Mouse (Mus musculus) layer of hippocampus, adult 9-11 months (tissue): Measurements from ENCODE around the gene Focad.

ENCODE experiments used
- DNase-seq: peaks from one replicate; pipeline ENCODE4 v3.0.0; 2022

The Focad gene

DNA sequence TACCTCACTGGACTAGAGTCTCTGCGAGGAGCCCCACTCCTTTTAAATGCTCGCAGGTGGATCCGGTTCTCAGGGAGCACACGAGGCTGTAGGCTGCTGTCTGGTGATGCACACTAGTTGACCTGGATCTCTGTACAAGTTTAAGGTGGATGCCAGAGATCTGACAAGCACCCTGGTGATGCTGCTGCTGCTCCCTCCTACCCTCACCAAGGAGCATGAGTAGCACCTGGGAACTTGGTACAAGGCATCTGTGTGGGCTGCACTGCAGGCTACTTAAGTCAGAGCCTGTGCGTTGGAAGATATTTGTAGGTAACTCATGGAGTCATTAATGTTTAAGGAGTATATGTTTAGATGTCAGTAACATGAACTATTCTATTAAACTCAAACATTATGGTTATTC is 62.5 kb downstream of the Focad start:
- no peak for DNase-seq

DNA sequence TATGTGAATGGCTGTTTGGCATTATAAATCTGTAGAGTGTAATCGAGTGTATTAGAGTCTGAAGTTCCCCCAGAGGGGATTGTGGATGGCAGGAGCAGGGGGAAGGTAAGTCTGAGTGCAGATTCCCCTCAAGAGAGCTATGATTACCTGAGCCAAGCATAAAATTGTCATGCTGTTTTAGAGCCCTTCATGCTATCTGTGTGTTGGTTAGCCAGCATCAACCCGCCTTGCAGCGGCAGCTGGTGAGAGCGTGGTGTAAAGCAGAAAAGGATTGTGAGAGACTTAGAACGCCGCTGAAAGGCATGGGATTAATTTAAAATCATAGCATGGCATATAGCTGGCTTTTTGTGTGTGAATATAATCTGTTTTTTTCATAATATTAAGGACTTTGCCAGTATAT is 63.2 kb downstream of the Focad start:
- no peak for DNase-seq

DNA sequence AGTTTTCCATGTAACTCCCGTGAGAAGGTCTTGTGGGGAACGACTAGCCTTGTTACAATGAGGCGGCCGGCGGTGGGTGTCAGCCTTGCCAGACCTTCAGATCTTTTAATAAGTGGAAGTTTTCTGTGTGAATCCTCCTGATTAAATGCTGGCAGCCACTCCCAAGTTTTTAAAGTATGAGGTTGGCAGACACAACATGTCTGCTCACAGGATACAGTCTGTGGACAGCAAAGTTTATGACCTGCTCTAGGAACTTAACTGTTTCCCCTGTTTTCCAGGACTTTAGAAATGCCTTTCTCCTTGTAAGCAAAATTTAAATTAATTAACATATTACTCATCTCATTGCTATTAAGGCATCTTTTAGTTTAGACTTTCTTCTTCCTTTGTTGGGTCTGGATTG is 64.8 kb downstream of the Focad start:
- no peak for DNase-seq

DNA sequence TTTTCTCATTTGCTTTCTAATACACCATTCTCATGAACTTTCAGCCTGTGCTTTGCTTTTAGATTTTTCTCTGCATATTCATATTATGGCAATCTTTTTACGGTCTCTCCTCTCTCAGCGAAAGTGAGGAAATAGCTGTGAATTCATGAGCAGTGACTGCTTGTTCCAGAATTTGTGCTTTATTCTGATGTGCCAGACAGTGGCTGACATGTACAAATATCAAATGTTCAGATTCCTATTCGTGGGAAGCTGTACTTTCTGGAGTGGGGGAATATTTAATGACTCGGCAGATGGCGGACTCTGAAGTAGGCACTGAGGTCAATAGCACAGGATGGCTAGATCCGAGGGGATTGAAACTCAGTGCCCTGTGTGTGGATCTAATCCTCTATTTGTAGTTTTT is 65.3 kb downstream of the Focad start:
- peak; percentile 42 for DNase-seq

DNA sequence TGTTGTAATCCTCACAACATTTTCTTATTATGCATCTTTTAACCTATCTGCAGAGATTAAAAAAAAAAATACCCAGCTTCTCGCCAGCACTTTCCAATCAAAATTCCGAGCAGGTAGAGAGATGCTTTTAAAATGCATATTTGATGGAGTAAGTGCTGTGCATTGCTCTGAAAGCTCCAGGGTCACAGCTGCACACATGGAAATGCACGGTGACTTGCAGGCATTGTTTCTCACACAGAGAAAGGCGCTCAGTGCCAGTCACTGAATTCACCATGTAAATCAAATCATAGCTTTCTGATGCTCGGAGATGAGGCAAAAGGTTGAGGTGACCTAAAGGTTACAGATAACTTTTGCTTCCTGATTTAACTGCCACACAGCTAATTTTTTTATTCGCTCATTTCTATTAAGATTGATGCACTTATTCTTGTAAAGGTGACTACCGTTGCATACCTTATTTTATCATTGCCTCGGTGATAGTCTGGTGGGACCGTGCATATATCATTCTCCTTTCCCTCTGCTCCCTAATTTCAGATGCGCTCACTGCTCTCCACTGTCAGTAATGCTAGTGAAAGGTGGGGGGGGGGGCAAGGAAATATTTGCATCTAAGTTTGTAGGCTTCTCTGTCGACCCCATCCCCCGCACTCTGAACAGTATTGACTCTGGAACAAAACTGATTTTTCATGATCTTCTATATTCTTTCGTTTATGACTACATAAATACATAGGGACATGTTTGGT is 69.2 kb downstream of the Focad start:
- DNase-seq, result no peak

DNA sequence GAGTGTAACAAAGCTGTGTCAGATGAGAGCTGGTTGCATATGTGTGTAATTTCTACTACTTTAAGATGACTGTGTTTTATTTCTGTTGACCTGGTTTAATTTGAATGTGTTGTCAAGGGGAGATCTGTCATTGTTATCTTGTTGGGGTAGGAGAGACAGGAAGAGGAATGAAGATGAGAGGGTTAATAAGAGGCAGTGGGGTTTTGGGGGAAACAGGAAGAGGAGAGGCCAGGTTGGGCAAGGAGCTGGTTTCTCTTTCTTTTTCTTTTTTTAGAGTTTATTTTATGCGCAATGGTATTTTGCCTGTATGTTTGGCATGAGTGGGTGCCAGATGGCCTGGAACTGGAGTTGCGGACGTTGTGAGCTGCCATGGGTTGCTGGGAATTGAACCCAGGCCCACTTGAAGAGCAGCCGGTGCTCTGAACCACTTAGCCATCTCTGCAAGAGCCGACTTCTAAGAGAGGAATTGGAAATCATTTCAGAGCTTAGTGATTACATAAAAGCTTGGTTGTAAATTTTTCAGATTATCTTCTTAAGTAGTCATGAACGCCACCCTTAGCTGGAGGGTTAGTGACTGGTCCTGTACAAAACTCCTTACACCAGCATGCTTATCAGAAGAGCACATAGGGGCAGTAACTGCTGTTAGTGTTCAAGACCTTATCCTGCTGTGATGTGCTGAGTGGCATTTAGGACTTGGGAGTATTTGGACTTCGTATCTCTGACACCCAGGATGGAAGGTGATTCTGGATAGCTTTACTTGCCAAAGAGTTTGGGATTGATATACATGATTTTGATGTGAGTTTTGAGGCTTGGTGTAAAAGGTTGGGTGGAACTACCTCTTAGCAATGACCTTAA is 72.8 kb downstream of the Focad start:
- DNase-seq, result no peak

DNA sequence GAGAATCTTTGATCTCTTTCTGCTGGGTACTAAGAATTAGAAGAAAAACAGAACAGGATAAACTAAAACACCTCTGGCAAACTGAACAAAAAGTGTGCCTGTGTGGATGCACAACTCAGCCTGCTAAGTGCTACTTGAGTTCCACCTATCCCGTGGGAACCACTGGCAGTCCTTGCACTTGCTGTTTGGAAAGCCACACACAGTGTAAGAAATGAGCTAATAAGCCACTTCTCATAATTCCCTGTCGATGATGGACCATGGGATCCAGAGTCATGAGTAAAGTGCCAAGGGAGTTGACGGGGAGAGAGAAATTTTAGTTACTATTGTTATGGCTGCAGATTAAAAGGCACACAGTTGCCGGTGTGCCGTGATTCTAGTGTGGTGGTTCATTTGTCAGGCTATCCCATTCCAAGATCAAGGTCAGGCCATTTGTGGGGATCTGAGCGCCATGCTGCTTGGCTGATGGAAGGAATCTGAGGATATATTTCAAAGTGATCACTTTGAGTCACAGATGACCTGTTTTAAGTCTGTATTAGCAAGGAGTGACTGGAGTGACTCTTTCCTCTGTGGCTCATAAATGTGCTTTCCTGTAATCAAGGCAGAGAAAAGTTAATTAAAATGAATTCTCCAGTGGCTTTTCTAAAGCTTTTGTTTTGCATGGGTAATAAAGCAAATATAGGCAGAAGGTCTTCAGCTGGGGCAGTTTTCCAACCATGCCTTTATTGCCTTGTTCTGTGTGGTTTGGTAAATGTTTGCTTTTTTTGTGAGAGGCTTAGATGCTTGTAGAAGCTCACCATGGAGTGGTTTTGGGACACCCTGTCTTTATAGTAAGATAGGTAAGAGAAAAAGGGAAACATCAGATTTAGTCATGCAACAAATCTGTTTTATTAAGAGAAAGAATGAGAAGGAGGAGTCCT is 80.9 kb downstream of the Focad start:
- DNase-seq, result no peak

DNA sequence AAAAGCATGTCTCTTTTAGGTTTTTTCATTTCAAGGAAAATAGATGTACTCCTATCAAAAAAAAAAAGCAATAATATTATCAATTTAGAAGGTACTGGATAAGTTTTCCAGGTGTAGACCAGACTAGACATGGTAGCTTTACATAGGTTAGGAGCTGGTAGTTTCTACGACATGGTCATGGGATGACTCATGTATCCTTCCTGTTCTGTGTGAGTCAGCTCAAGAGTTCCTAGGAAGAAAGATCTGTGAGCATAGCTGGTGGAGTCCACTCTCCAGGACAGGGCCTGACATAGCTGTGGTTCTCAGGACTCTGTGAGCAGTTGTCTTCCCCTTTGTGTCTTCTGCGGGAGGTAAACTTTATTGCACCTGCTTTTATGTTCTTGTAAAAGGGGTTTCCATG is 84.9 kb downstream of the Focad start:
- DNase-seq, result no peak

DNA sequence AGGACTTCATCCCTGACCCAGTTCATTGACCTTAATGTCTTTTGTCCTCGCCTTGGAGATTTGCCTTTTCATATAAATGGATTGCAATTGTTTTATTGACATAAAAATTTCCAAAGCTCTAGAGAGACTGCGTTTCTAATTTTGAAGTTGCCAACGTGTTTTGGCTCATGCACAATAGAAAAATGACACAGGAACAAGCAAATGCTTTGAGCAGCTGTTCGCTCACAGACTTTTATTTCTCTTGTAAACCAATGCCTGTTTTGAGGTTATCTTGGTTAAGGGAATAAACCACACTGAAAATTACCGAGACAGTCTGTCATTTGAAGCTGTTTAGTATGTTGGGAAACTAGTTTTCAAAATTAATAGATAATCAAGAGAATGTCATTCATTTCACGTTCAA is 89.9 kb downstream of the Focad start:
- peak; percentile 65 for DNase-seq

DNA sequence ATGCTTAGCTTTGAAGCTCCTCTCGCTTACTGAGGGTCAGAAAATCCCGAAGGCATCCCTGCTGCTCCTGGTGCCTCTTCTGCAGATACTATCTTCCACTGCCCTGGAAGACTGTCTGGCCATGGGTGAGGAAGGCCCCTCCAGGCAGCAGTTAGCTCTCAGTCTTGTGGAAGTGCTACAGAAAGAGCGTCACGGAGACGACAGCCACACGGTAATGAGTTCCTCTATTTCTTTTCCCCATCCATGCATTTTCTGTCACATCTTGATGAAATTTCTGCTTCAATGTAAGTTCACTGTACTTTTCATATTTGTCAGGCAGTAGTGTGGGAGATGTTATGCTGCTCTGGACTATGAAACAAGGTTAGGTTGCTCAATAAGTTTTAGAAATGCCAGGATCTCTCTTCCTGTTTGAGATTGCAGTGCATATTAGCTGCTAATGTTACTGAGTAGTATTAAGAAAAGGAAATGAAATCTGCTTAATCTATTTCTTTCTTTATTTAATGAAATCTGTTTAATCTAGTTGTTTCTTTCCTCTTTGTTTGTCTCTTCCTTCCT is 91.5 kb downstream of the Focad start:
- DNase-seq, result no peak

DNA sequence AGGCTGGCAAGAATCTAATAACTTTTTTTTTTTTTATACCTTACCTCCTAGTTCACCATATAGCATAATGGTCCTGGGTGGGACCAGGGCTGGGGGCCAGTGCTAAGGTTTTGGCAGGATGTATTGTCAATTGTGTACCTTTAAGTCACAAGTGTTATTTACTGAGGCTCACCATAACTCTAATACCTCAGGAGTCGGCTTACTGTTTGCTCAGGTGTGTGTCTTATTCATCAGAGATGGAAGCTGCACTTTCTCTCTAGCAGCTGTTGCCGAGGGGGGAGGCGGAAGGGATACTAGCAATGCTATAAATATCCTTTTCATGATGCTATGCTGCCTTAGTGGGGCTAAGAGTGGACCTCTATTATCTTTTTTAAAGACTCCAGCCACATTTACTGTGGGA is 93.2 kb downstream of the Focad start:
- DNase-seq, result no peak

DNA sequence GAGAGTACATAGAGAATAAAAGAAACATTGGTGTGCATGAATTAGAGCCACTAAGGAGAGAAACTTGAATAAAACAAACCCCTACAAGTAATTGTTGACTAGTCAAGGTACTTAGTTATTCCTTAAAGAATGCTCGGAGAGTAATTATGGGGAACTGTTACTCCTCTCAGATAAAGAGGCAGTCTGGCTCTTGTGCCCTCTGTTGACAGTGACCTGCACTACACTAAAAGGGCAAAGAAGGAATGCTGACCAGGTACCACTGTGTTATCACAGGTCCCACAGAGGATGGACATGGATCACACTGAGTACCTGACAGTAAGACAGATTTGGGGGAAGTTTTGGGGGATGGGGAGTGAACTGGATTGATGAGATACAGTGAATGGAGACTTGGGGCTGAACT is 95.1 kb downstream of the Focad start:
- DNase-seq, result no peak

DNA sequence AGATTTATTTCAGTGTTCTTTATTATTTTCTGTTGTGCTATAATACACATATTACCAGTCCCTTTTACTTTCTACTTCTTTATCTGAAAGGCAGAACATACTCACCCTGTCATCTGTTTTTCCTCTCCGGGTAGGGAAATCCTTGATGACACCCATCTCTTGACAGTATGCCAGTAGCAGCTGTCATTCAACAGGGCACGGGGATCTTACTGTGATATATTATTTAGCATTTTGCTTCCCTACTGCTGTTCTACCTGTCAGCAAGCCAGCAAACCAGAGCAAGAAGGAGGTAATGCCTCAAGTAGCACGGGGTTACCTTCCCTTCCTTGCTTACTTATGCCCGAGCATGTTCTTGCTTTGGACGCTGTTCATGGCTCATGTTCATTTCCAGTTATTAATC is 99.8 kb downstream of the Focad start:
- no peak for DNase-seq

DNA sequence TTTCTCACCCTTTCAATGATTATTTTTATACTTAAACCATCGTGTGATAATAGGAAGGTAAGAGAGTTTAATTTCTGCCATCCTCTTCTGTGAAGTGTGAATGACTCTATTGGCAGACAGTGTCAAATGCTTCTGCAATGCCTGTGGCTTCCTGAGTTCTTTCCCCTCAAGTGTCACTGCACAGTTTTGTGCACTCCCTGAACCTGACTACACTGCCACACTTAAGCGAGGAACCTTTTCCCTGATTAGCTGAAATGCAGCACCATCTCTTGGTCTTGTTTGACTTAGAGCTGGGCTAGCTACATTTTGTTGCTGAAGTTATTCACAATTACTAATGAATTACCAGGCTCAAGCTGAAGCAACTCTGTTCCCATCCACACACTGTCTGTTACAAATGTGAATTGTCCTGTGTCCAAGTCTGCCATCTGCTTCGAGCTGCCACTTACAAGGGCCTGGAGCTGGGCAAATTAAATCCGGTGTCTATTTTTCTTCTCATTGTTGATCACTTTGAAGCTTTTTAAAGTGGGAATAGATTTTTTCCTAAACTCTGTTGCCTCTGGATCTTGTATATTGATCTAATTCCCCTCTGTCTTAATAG is 101.6 kb downstream of the Focad start:
- peak; percentile 83 for DNase-seq

DNA sequence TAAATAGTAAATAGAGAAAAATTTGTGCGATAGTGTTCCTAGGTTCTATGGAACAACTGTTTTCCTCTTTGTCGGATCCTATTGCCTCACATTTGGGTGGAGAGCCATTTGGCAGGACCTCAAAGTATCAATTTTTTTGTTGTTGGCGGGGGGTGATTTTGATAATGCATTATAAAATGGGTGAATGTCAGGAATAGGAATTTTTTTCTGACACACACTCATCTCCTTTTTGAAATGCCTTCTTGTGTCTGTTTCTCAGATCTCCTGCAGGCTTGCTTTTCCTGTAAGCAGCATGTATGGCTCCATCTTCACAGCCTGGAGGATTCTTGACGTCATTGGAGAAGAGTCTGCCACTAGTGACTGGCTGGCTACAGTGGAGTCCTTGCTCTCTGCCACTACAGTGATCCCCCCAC is 102.1 kb downstream of the Focad start:
- no peak for DNase-seq

DNA sequence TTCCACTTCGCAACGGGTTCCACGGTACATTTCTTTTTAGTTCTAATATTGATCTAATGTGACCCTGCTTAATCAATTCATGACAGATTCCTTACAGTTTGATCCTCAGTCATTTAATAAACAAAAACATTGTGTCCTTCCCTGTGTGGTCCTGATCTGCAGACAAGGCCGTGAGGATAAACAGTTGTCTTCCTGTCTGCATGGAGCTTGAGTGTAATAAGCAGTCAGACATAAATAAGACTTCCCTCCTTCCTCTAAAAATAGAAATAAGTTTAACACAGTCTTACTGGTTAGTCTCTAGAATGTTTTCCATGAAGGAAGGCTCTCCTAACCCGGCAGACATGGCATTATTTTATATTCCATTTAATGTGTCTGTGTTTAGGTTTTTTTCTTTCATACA is 102.8 kb downstream of the Focad start:
- DNase-seq, result no peak

DNA sequence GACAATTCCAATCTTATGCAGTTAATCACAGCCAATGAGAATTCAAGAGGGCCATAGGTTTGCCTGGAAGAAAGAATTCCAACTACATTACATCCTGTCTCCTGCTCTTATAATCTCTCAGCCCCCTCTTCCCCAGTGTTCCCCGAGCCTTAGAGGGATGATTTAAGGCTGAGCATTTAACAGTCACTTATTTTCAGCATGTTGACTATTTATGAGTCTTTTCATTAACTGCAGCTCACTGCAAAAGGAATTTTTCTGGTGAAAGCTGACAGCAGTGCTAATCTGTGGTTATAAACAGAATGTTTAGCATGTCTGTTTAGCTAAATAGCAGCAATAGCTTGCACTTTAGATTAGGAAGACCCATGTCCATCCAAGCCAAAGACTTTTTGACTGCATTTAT is 104.8 kb downstream of the Focad start:
- DNase-seq, result no peak

DNA sequence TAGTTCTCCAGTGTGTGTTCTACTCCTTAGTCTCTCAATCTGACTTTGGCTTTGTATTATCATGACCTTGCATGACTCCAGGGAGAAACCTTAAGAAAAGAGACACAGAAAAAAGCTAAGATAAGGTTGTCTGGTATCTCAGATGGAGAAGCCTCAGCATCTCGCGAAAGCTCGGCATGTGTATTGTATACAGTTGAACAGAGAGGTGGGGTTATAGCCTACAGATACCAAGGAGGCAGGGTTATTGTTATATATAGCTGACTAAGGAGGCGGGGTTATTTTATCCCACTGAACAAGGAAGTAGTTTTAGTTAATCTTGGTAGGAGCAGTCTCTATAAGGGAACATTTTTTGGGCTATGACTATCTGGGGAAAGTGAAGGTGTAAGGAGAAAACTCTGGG is 106.6 kb downstream of the Focad start:
- no peak for DNase-seq

DNA sequence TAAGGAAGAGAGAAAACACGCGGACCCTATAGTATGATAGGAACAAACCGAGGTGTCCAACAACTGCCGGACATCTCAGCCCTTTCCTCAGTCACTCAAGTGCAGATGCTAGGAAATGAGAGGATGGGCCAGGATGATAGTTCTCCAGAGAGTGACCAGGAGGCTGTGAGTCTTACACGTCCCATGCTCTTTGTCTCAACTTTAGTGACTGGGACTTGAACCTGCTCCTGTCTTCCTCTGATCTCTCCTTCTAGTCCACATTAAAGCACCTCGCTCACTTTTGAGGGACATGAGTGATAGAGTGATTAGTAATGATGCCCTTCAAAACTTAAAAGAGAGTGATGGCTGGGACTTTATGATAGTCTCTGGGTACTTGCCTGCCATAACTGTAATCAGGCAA is 114.2 kb downstream of the Focad start:
- DNase-seq, result no peak

DNA sequence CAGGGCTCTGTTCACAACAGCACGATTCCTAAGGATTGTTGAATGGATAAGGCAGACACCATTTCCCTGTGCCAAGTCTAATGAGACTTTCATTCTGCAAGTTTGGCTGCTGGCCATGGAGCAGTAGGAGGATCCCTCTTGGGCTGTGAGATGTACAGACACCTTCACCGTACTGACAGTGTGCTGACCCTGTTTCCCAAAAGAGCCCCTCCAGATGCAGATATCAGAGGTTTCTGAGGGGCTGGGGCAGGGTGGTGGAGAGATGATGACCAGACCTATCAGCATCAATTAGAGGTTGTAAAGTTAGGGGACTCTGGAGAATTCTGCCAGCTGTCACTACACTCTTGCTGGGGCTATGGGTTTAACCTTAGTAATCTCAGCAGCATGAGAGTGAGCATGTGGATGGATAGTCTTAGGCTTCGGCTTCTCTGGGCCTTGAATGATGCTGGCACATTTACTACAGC is 115.0 kb downstream of the Focad start:
- peak; percentile 63 for DNase-seq

DNA sequence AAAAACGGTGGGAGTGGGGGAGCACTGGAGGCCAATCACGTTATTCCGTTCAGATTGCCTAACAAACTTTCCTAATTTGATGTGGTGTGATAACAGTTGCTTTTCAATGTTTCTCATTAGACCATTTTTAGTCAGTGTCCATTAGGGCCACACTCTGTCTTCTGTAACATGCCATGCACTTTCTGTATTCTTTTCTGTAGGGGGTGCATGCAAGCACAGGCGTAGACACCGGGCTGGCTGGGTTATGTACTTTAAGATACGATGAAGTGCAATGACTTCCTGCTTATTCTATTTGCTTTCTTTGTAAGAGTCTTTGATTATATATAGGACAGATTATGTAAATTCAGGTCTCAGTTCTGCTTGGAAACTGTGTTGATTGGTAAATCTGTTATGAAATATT is 116.2 kb downstream of the Focad start:
- DNase-seq, result no peak

DNA sequence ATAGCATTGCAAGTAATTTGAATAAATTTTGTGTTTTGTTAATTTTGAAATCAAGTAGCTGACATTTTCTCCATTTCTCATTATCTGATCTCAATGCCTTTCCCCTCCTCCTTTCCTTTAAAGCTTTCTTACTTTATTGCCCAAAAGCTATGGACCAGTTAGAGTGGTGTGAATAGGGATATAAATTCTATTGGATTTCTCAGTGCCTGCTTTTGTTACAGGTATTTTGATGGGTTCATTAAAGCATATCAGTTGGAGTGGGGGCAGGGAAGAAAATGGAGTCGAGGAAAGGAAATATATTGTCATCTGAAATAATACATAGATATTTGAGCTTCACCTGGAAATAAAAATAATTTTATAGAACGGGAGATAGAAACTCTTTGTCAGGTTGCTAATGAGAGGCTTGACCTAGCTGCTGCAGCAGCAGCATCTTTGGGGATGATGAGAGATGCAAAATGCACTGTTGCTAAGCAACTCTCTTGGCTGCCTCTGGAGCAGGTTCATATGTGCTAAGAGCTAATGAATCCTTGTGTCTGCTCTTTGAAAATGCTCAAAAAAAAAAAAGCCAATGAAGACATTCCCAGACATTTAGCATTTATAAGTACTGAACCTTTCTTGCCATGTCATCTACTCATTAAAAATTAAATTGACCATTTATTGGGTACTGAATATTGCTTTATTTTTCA is 116.9 kb downstream of the Focad start:
- peak; percentile 37 for DNase-seq
